Mouse (Mus musculus) adipocyte (in vitro differentiated cells): ENCODE measurements around the gene Gm21103.
"Not testable (repeated sequence)": the region's sequence is repeated elsewhere in the genome, so short reads cannot be mapped to it uniquely, and the experiment has no call there.

Experiments used
- DNase-seq: peaks from one replicate; pipeline ENCODE4 v3.0.0-alpha.2; 2016; ENCODE audit warnings: low spot score

Gm21103 gene

GRCm38 (mm10) chr14:6304743-6305142 lies at the start of gene Gm21103:
TSS of gene Gm21103 (minus strand) at chr14:6304843.
- not testable (repeated sequence) for DNase-seq

- DNase-seq, result not testable (repeated sequence)
These were observed 38.9 kb upstream of the Gm21103 start, which contains the start of gene Gm3618 for GRCm38 (mm10) chr14:6343578-6343977. TSS of gene Gm3618 (minus strand) at chr14:6343678.

- not testable (repeated sequence) for DNase-seq
These were observed 17.5 kb downstream of the Gm21103 start, which contains the start of gene Gm3411 for GRCm38 (mm10) chr14:6286931-6287715. TSS of gene Gm3411 (minus strand) at chr14:6287250.
